In genomic region chr10:117081914-117082359, GRCm38 (mm10) we compare ENCODE assay signal across 22 mouse cellular contexts. TPM values are rescaled to one million over a fixed set of nuclear protein-coding genes. Genes with fewer than 3 reads are reported as not detected.
A peak's percentile ranks its signal among the peaks of the same experiment; 100 is the strongest.
DNase-seq lines count a peak whose midpoint lies in the region; ATAC-seq lines count a peak whose summit lies in the region.
"Had no signal": no experiment of that assay in that cellular context is flagged by ENCODE, and none has a peak within 500 bp of the region (broad histone marks: within the 10 kb centered on the region; RNA-seq: fewer than 3 reads in every experiment).

No protein-coding gene starts in this region.

- H3K36me3 ChIP-seq in heart, embryonic 15.5 days: peaks cover 45% of the 10 kb centered on the region
- H3K36me3 ChIP-seq in liver, embryonic 16.5 days (ENCODE audit: control insufficient read depth, insufficient read depth): peaks cover 43% of the 10 kb centered on the region

- H3K27me3 ChIP-seq in heart, embryonic 15.5 days: no peaks in the 10 kb centered on the region
- no peaks in the 10 kb centered on the region for H3K27me3 ChIP-seq in liver, embryonic 16.5 days (ENCODE audit: control insufficient read depth, insufficient read depth, low read depth, low read length)
- H3K27me3 ChIP-seq: embryonic facial prominence, embryonic 13.5 days; hindbrain, embryonic 12.5 days; intestine, embryonic 15.5 days; stomach, embryonic 15.5 days had no signal

- DNase-seq in heart, adult 9 months (ENCODE audit: low spot score in 2 of 2): no peak
- peak; percentile 38 for DNase-seq in CD4-positive helper T cell, adult 2 months (ENCODE audit: low read depth, low spot score)
- no peak for DNase-seq in kidney, adult 11 months
- DNase-seq: adrenal gland, adult 2 months; cerebellum, adult 9-11 months; gastrocnemius, postnatal 25 days; lung, embryonic 14.5 days; lung, postnatal 36 days; retina, postnatal 1 day; thymus, adult 2 months had no signal

- no peak overlapping the region for H3K4me2 ChIP-seq in heart, embryonic 15.5 days
- H3K4me2 ChIP-seq in liver, embryonic 16.5 days (ENCODE audit: low read depth, low read length): no peak overlapping the region
- H3K4me2 ChIP-seq: embryonic facial prominence, embryonic 13.5 days; hindbrain, embryonic 12.5 days; intestine, embryonic 15.5 days; lung, embryonic 14.5 days; stomach, embryonic 15.5 days had no signal

- H3K4me3 ChIP-seq in heart, embryonic 15.5 days: no peak overlapping the region
- no peak overlapping the region for H3K4me3 ChIP-seq in liver, embryonic 16.5 days (ENCODE audit: low read depth, low read length)
- H3K4me3 ChIP-seq: embryonic facial prominence, embryonic 13.5 days; hindbrain, embryonic 12.5 days; intestine, embryonic 15.5 days; midbrain, embryonic 10.5 days; stomach, embryonic 15.5 days had no signal

- H3K9me3 ChIP-seq in heart, embryonic 15.5 days (replicated peaks): no peaks in the 10 kb centered on the region
- no peaks in the 10 kb centered on the region for H3K9me3 ChIP-seq in liver, embryonic 16.5 days (replicated peaks; ENCODE audit: control insufficient read depth, low read length)
- H3K9me3 ChIP-seq: embryonic facial prominence, embryonic 13.5 days; hindbrain, embryonic 12.5 days; intestine, embryonic 15.5 days; midbrain, embryonic 10.5 days; stomach, embryonic 15.5 days had no signal

- WGBS in heart, embryonic 15.5 days: 73% methylated on average over 2 of the region's 2 CpGs
- 82% methylated on average over 2 of the region's 2 CpGs for WGBS in liver, embryonic 16.5 days (ENCODE audit: insufficient replicate concordance)

- H3K4me1 ChIP-seq in heart, embryonic 15.5 days (replicated peaks): peaks cover 6% of the 10 kb centered on the region; the same call in 1 of the 2 replicates
- peaks cover 7% of the 10 kb centered on the region for H3K4me1 ChIP-seq in liver, embryonic 16.5 days (ENCODE audit: control insufficient read depth, low read depth, low read length)
- H3K4me1 ChIP-seq: embryonic facial prominence, embryonic 13.5 days; hindbrain, embryonic 12.5 days; intestine, embryonic 15.5 days; midbrain, embryonic 10.5 days; stomach, embryonic 15.5 days had no signal

- 0 out of 2 replicates have a peak overlapping the region, but pooled peaks have one; percentile 31 for H3K27ac ChIP-seq in heart, embryonic 15.5 days
- no peak overlapping the region for H3K27ac ChIP-seq in liver, embryonic 16.5 days (ENCODE audit: low read length)
- H3K27ac ChIP-seq: embryonic facial prominence, embryonic 13.5 days; hindbrain, embryonic 12.5 days; intestine, embryonic 15.5 days; midbrain, embryonic 10.5 days; stomach, embryonic 15.5 days had no signal

- H3K9ac ChIP-seq in heart, embryonic 15.5 days: no peak overlapping the region
- H3K9ac ChIP-seq in liver, embryonic 16.5 days (ENCODE audit: low read depth, low read length): no peak overlapping the region
- H3K9ac ChIP-seq: embryonic facial prominence, embryonic 13.5 days; hindbrain, embryonic 12.5 days; intestine, embryonic 15.5 days; lung, embryonic 14.5 days; stomach, embryonic 15.5 days had no signal

- ATAC-seq in heart, embryonic 15.5 days (replicated peaks; ENCODE audit: insufficient number of reproducible peaks, insufficient read depth, low FRiP score, low read depth): no peak
- peak; percentile 65 for ATAC-seq in activated CD4-positive, CD25-positive, alpha-beta regulatory T cell, adult 4 months
- ATAC-seq in liver, embryonic 16.5 days (ENCODE audit: low read depth): peak; percentile 62
- ATAC-seq in cerebellum, adult (ENCODE audit: insufficient number of reproducible peaks, low FRiP score, low TSS enrichment): no peak
- ATAC-seq: forebrain, embryonic 14.5 days; intestine, embryonic 15.5 days had no signal

RNA-seq across cellular contexts. Expression of gene Cct2, which starts 18.3 kb away (rescaled TPM):
- 139 and 171 TPM in 2 replicates for polyA plus RNA-seq in heart, embryonic 15.5 days (2015; fragmentation: Nextera tagmentation; extraction: Ambion mirVana)
- polyA plus RNA-seq in activated CD4-positive, CD25-positive, alpha-beta regulatory T cell, adult 4 months (2017; shearing (Covaris generic)): 100 to 1,000 TPM; 244 to 245 TPM
- 115 and 127 TPM in 2 replicates for polyA plus RNA-seq in liver, embryonic 16.5 days (2015; fragmentation: Nextera tagmentation; extraction: Ambion mirVana)

RNA-seq across cellular contexts. Expression of gene Lrrc10, which starts 36.8 kb away (rescaled TPM):
- 52.1 and 60.4 TPM in 2 replicates for polyA plus RNA-seq in heart, embryonic 15.5 days (2015; fragmentation: Nextera tagmentation; extraction: Ambion mirVana)
- polyA plus RNA-seq in activated CD4-positive, CD25-positive, alpha-beta regulatory T cell, adult 4 months (2017; shearing (Covaris generic)): not detected
- polyA plus RNA-seq in liver, embryonic 16.5 days (2015; fragmentation: Nextera tagmentation; extraction: Ambion mirVana): not detected in 2 replicates
- polyA plus RNA-seq: adrenal gland, adult 2 months; embryonic facial prominence, embryonic 13.5 days; forebrain, embryonic 14.5 days; hindbrain, embryonic 12.5 days; intestine, embryonic 15.5 days; kidney, embryonic 14.5 days; neural tube, embryonic 11.5 days; stomach, embryonic 15.5 days had no signal

Comparison
In these comparisons a context has a peak if more than half of its experiments do, and no peak if none do; other contexts are left out.
1. ATAC-seq: peak in activated CD4-positive, CD25-positive, alpha-beta regulatory T cell, adult 4 months (single experiment) and liver, embryonic 16.5 days (single experiment); none in heart, embryonic 15.5 days (single experiment) and cerebellum, adult (single experiment).
2. RNA of gene Lrrc10, which starts 36.8 kb away (polyA plus RNA-seq): 52.1 to 60.4 TPM in heart, embryonic 15.5 days; not detected in activated CD4-positive, CD25-positive, alpha-beta regulatory T cell, adult 4 months and not detected in liver, embryonic 16.5 days; every median in the first group is over 10 times any median in the second.